Mouse (Mus musculus) erythroblast, embryonic 14.5 days (primary cell): ENCODE measurements around the gene Pde10a.

Experiments
- GATA1 ChIP-seq: IDR thresholded peaks from 2 replicates; pipeline ENCODE4 v1.6.1; 2012; ENCODE audit warnings: low read length, inconsistent platforms, mixed read lengths
- TAL1 ChIP-seq: IDR thresholded peaks from 3 replicates; pipeline ENCODE4 v1.6.1; 2012; ENCODE audit warnings: low read length, inconsistent platforms, mixed read lengths

DNA sequence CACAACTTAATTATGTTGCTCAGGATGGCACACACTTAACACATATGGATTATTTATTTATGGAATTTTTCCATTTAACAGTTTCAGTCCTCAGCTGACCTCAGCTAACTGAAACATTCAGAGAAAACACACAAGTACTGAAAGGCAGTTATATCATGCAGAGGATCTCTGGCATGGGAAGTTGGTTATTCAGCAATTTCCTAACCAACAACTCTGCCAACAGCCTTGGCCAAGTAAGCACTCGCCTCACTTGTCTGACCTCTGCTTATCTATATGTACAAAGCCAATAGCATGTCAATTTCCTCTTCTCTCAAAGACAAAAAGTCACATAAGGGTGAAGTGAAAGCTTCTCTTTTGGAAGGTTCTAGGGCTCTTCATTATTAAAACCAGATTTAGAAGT, 244.0 kb downstream of the Pde10a start:
- no peak for TF ChIP-seq GATA1
- TF ChIP-seq TAL1 = no peak
